Mouse (Mus musculus) hindbrain, embryonic 11.5 days (tissue): ENCODE measurements around the gene Card10. TPM values are rescaled to one million over a fixed set of nuclear protein-coding genes. Genes with fewer than 3 reads are reported as not detected.

ENCODE experiments used
- ATAC-seq: fragments of 200-750 bp; cut with Nextera tagmentation; 2 replicates; pipeline ENCODE4 v1.8.0; 2017; ENCODE audit warnings: mild to moderate bottlenecking, moderate TSS enrichment, moderate library complexity; ENCODE audit not compliant: low FRiP score
- DNase-seq: peaks from one replicate; pipeline ENCODE4 v3.0.0-alpha.2; 2015; ENCODE audit warnings: low spot score
- H3K27ac ChIP-seq: fragments of 300-500 bp; sonication (generic); 2 replicates; pipeline ENCODE4 v1.5.1; 2014; ENCODE audit warnings: mild to moderate bottlenecking, low read depth, low read length
- H3K27me3 ChIP-seq: fragments of 300-500 bp; sonication (generic); 2 replicates; pipeline ENCODE4 v1.6.1; 2014; ENCODE audit warnings: mild to moderate bottlenecking, low read length, moderate library complexity, mixed read lengths; ENCODE audit not compliant: control insufficient read depth, insufficient read depth
- H3K36me3 ChIP-seq: fragments of 300-500 bp; sonication (generic); 2 replicates; pipeline ENCODE4 v1.6.1; 2014; ENCODE audit warnings: mild to moderate bottlenecking, low read length, moderate library complexity, mixed read lengths; ENCODE audit not compliant: control insufficient read depth, insufficient read depth
- H3K4me1 ChIP-seq: fragments of 300-500 bp; sonication (generic); replicated peaks from 2 replicates; pipeline ENCODE4 v1.6.1; 2014; ENCODE audit warnings: low read length, mixed read lengths; ENCODE audit not compliant: control insufficient read depth, insufficient read depth
- H3K4me2 ChIP-seq: fragments of 300-500 bp; sonication (generic); replicated peaks from 2 replicates; pipeline ENCODE4 v1.6.1; 2014; ENCODE audit warnings: mild to moderate bottlenecking, low read depth, low read length
- H3K4me3 ChIP-seq: fragments of 300-500 bp; sonication (generic); 2 replicates; pipeline ENCODE4 v1.5.1; 2014; ENCODE audit warnings: low read depth, low read length
- H3K9ac ChIP-seq: fragments of 300-500 bp; sonication (generic); 2 replicates; pipeline ENCODE4 v1.6.1; 2014; ENCODE audit warnings: low read depth, low read length
- H3K9me3 ChIP-seq: fragments of 300-500 bp; sonication (generic); 2 replicates; pipeline ENCODE4 v1.6.1; 2016; ENCODE audit warnings: low read length; ENCODE audit not compliant: control insufficient read depth
- WGBS: fragments of 180-500 bp; shearing (Covaris S2); extraction: QIAGEN DNeasy Blood & Tissue Kit; methylation state at CpG from one replicate; pipeline ENCODE4 v1.1.7; 2014; 5-methylcytosine and 5-hydroxymethylcytosine counted together
- polyA plus RNA-seq: library from polyadenylated mRNA; unstranded; fragments of >200 nt; fragmentation: Nextera tagmentation; extraction: Ambion mirVana; gene quantifications from 2 replicates; pipeline ENCODE4 v1.2.1, GENCODE M21; 2014

The Card10 gene
- polyA plus RNA-seq, 1 experiment from 2014 or later = 2.4 TPM

DNA sequence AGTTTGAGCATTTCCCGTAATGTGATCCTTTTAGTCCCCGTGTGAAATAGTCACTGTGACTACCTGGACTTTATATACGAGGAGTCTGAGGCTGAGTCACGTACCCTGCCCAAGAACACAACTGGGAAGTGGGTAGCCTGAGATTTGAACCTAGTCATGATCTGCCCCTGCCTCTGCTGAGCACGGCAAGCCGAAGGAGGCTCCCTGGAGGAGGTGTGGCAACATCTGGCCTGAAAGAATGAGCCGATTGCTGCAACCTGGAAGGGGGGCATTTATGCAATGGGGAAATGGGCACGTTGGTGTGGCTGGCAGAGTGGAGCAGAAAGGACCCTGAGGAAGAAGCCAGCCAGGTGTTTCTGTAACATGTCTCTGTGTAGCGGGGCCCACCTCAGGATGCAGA, 6.9 kb upstream of the Card10 start:
- DNase-seq (no peak), ATAC-seq (no peak)
- H3K27ac ChIP-seq = no peak overlapping the region
- H3K4me2 ChIP-seq = no peak overlapping the region
- no peak overlapping the region for H3K4me3 ChIP-seq
- H3K9me3 ChIP-seq = no peaks in the 10 kb centered on the region
- no peak overlapping the region for H3K9ac ChIP-seq
- 67% methylated on average over 9 of the region's 9 CpGs for WGBS
- H3K4me1 ChIP-seq = no peaks in the 10 kb centered on the region
- H3K27me3 ChIP-seq = no peaks in the 10 kb centered on the region
- H3K36me3 ChIP-seq = no peaks in the 10 kb centered on the region

DNA sequence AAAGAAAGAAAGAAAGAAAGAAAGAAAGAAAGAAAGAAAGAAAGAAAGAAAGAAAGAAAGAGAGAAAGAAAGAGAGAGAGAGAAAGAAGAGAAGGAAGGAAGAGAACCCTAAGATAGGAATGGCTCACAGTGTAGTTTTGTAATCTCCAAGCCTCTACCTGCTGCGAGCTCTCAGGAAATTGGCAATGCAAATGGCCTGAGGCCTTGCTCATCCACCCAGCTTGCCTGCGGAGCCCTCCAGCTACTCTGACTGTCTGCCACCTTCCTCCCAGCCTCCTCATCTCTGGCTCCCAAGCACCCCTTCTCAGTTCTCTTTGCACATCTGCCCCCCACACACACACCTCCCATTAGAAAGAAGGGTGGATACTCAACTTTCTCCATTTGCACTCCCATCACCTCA, 6.1 kb upstream of the Card10 start:
- Histone ChIP-seq H3K9ac (no peak overlapping the region), H3K36me3 (no peaks in the 10 kb centered on the region), H3K4me1 (no peaks in the 10 kb centered on the region), H3K4me2 (no peak overlapping the region), H3K4me3 (no peak overlapping the region), H3K27ac (no peak overlapping the region), H3K9me3 (no peaks in the 10 kb centered on the region), H3K27me3 (peaks cover 2% of the 10 kb centered on the region)
- DNase-seq = no peak
- WGBS = 75% methylated on average over 2 of the region's 2 CpGs
- no peak for ATAC-seq

DNA sequence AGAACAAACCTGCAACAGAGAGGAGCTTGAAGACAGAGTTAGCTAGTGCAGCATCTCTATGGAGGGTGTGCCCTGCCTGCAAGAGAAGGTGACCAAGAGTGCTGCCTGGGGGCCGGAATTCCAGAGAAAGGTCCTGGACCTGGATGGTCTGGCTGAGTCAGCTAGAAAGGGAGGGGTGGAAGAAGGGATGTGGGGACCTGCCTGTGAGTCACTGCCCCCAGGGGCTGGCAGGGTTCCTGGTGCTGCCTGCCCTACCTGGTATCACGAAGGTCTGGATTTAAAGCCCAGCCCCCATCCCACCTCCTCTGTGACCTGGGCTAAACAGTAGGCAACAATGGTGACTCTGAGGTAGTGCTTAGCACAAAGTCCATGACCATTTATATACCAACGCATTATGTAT, 4.3 kb upstream of the Card10 start:
- peaks cover 16% of the 10 kb centered on the region for H3K27me3 ChIP-seq
- WGBS = 76% methylated on average over 3 of the region's 3 CpGs

DNA sequence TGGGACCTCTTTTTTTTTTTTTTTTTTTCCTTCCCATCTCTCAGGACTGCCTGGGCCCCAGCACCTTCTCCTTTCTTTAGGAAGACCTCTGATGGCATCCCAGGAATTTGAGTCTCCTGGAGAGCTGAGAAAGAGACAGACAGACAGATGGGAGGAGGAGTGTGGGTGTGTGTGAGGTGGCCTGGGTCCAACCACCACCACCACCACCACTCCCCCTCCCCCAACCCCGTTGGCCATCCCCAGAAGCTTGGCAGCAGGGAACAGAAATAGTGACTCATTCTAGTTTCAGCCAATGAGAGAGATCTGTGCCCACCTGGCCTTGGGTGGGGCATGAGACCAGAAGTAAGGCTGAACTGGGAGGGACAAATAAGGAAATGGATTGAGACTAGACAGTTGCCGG, 3.8 kb upstream of the Card10 start:
- Histone ChIP-seq H3K36me3 (no peaks in the 10 kb centered on the region), H3K9me3 (no peaks in the 10 kb centered on the region), H3K27ac (no peak overlapping the region), H3K4me3 (no peak overlapping the region), H3K9ac (no peak overlapping the region), H3K4me1 (peaks cover 8% of the 10 kb centered on the region; the same call in 1 of the 2 replicates), H3K27me3 (peaks cover 18% of the 10 kb centered on the region), H3K4me2 (no peak overlapping the region)
- WGBS = 36% methylated on average over 2 of the region's 2 CpGs
- no peak for ATAC-seq
- no peak for DNase-seq

More for the DNA sequence above, 4.3 kb upstream of the Card10 start:
- Histone ChIP-seq H3K27ac (no peak overlapping the region), H3K9ac (no peak overlapping the region), H3K36me3 (no peaks in the 10 kb centered on the region), H3K4me3 (no peak overlapping the region), H3K9me3 (no peaks in the 10 kb centered on the region), H3K4me2 (no peak overlapping the region), H3K4me1 (peaks cover 8% of the 10 kb centered on the region; the same call in 1 of the 2 replicates)
- DNase-seq (no peak), ATAC-seq (no peak)

DNA sequence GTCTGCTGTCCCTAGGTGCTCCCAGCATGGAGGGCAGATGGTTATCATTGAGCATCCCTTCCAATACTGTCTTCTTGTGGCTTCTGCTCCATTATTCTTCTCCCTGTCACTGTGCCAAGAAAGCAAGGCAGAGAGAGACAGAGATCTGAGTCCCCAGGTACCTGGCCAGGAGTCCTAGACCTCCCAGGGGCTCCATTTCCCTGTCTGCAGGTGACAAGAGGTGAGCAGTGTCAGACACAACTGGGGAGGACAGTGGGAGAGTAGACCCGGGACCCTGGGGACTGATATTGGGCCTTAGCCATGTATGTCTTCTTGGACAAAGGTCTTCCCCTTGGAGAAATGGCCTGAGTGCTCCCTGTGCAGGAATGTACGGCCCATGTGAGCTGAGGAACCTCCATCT, 2.5 kb upstream of the Card10 start:
- Histone ChIP-seq H3K4me1 (peaks cover 8% of the 10 kb centered on the region; the same call in 1 of the 2 replicates), H3K27me3 (peaks cover 23% of the 10 kb centered on the region), H3K9me3 (no peaks in the 10 kb centered on the region), H3K27ac (no peak overlapping the region), H3K9ac (no peak overlapping the region), H3K4me3 (no peak overlapping the region), H3K4me2 (no peak overlapping the region), H3K36me3 (no peaks in the 10 kb centered on the region)
- DNase-seq (no peak), ATAC-seq (no peak)
- 78% methylated on average over 2 of the region's 2 CpGs for WGBS

DNA sequence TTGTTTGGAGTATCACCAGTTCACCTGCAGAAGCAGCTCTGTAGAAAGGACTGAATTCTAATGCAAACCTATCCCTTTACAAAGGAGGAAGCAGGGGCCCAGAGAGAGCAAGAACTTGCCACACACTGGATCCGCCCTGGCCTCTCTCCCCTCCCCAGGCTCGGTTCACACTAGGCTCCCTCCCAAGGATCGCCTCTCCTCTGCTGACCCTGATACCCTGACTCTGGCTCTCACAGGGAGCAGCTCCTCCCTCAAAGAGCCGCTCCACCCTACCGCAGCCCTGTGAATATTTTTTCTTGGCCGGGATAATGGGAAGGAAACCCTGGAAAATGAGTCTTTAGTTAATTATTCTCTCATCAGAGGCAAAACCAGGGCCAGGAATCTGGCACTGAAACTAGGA, 1.5 kb upstream of the Card10 start:
- peaks cover 8% of the 10 kb centered on the region; the same call in 1 of the 2 replicates for H3K4me1 ChIP-seq
- peaks cover 23% of the 10 kb centered on the region for H3K27me3 ChIP-seq
- H3K27ac ChIP-seq = no peak overlapping the region
- 12% methylated on average over 6 of the region's 6 CpGs for WGBS
- DNase-seq (no peak), ATAC-seq (no peak)
- no peaks in the 10 kb centered on the region for H3K9me3 ChIP-seq
- H3K9ac ChIP-seq = no peak overlapping the region
- H3K4me2 ChIP-seq = no peak overlapping the region
- no peak overlapping the region for H3K4me3 ChIP-seq
- no peaks in the 10 kb centered on the region for H3K36me3 ChIP-seq

DNA sequence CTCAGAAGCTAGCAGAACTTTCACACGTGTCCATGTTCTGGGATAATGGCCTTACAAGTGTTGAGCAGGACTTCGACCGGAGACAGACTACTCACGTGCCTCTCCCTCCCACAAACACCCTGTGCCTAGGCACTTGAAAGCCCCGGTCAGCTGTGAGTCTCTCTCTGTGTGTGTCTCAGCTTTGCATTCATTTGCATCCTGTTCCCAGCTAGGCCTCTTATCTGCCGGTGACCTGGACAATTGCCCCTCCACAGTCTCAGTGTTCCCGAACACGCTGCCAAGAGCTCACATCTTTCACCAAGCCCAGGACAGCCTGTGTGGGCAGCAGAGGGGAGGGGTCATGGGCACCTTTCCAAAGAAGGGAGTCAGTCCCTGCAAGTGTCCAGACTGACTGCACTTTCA, 658 bp upstream of the Card10 start:
- ATAC-seq = no peak
- H3K36me3 ChIP-seq = no peaks in the 10 kb centered on the region
- no peak overlapping the region for H3K27ac ChIP-seq
- no peak overlapping the region for H3K4me2 ChIP-seq
- H3K27me3 ChIP-seq = peaks cover 23% of the 10 kb centered on the region
- no peaks in the 10 kb centered on the region for H3K9me3 ChIP-seq
- peak; percentile 34 for DNase-seq
- H3K9ac ChIP-seq = no peak overlapping the region
- H3K4me1 ChIP-seq = peaks cover 10% of the 10 kb centered on the region
- H3K4me3 ChIP-seq = no peak overlapping the region
- WGBS = 1% methylated on average over 8 of the region's 8 CpGs

DNA sequence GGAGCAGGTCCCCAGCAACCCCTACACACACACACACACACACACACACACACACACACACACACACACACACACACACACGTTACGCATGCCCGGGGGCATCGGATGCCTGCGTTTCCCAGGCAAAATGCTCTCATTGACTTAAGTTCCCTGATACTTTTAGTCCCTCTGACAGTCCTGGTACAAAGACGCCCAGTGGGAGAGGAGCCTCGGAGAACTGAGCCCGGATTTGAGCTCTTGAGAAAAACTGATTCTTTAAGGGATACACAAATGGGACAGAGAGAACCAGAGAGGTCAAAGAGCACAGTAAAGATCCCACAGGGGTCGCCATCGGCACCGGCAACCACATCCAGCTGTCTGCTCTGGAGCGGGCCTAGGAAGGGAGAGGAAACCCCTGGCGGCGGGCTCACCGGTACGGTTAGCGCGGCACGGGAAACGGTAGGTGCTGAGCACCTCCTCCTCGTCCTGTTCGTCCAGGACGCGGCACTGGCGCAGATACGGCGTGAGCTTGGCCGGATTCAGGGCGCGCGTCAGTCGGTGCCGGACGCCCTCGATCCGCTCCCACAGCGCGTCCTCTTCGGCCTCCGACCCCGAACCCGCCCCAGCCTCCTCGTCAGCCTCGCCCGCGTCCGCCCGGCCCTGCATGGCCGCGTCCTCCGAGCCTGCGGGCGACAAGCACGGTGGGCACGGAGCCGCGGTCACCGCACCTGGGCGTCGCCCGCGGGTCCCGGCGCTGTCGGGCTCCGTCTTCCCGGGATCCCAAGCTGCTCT, 686 bp downstream of the Card10 start:
- Histone ChIP-seq H3K9ac (peak overlapping the region; percentile 52), H3K9me3 (no peaks in the 10 kb centered on the region), H3K27ac (no peak overlapping the region), H3K4me2 (peak overlapping the region; percentile 69), H3K27me3 (peaks cover 23% of the 10 kb centered on the region), H3K4me1 (peaks cover 10% of the 10 kb centered on the region), H3K4me3 (peak overlapping the region; percentile 44), H3K36me3 (no peaks in the 10 kb centered on the region)
- WGBS = 7% methylated on average over 46 of the region's 67 CpGs
- ATAC-seq (0 out of 2 replicates have a peak, but pooled peaks have one; percentile 7), DNase-seq (peak; percentile 66)

DNA sequence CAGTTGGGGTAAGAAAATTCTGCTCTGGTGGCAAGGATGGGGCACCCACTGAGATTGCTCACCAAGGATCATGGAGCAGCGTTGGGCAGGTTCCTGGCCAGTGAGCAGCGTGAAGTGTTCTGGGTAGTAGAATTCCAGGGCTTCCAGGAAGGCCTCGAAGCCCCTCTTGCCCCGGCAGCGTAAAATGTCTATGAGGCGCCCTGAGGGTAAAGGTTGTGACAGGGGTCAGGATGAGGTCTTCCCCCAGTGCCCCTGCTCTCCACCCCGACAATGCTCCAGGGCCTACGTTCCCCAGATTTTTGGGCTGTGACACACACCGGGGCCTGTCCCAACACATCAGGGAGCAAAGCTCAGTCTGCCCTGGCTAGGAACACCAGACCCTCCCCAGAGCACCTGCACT, 1.3 kb downstream of the Card10 start:
- H3K27ac ChIP-seq = no peak overlapping the region
- 59% methylated on average over 9 of the region's 9 CpGs for WGBS
- peaks cover 10% of the 10 kb centered on the region for H3K4me1 ChIP-seq
- no peak overlapping the region for H3K4me2 ChIP-seq
- no peaks in the 10 kb centered on the region for H3K36me3 ChIP-seq
- no peak for ATAC-seq
- no peaks in the 10 kb centered on the region for H3K9me3 ChIP-seq
- no peak for DNase-seq
- peaks cover 23% of the 10 kb centered on the region for H3K27me3 ChIP-seq
- no peak overlapping the region for H3K9ac ChIP-seq
- H3K4me3 ChIP-seq = no peak overlapping the region
